Mouse (Mus musculus) midbrain, embryonic 14.5 days (tissue): Measurements from ENCODE around the gene Rps25. TPM values are rescaled to one million over a fixed set of nuclear protein-coding genes. Genes with fewer than 3 reads are reported as not detected.
"Not testable (repeated sequence)": the region's sequence is repeated elsewhere in the genome, so short reads cannot be mapped to it uniquely, and the experiment has no call there.

ENCODE experiments used
- ATAC-seq: fragments of 200-750 bp; cut with Nextera tagmentation; 2 replicates; pipeline ENCODE4 v1.8.0; 2017; ENCODE audit warnings: moderate number of reproducible peaks, moderate library complexity; ENCODE audit not compliant: low FRiP score, low TSS enrichment
- DNase-seq: peaks from one replicate; pipeline ENCODE4 v3.0.0-alpha.2; 2015
- H3K27ac ChIP-seq: fragments of 300-500 bp; sonication (generic); replicated peaks from 2 replicates; pipeline ENCODE4 v1.5.1; 2014; ENCODE audit warnings: mild to moderate bottlenecking, low read depth, low read length, moderate library complexity
- H3K27me3 ChIP-seq: fragments of 300-500 bp; sonication (generic); 2 replicates; pipeline ENCODE4 v1.6.1; 2014; ENCODE audit warnings: low read length, control low read depth, mixed read lengths; ENCODE audit not compliant: control insufficient read depth, insufficient read depth
- H3K36me3 ChIP-seq: fragments of 300-500 bp; sonication (generic); 2 replicates; pipeline ENCODE4 v1.6.1; 2014; ENCODE audit warnings: low read length, control low read depth; ENCODE audit not compliant: control insufficient read depth, insufficient read depth
- H3K4me1 ChIP-seq: fragments of 300-500 bp; sonication (generic); 2 replicates; pipeline ENCODE4 v1.6.1; 2014; ENCODE audit warnings: mild to moderate bottlenecking, antibody characterized with exemption, low read length, control low read depth; ENCODE audit not compliant: control insufficient read depth, insufficient read depth
- H3K4me2 ChIP-seq: fragments of 300-500 bp; sonication (generic); 2 replicates; pipeline ENCODE4 v1.6.1; 2014; ENCODE audit warnings: mild to moderate bottlenecking, low read length, moderate library complexity
- H3K4me3 ChIP-seq: fragments of 300-500 bp; sonication (generic); replicated peaks from 2 replicates; pipeline ENCODE4 v1.5.1; 2014; ENCODE audit warnings: low read depth, low read length
- H3K9ac ChIP-seq: fragments of 300-500 bp; sonication (generic); replicated peaks from 2 replicates; pipeline ENCODE4 v1.6.1; 2014; ENCODE audit warnings: mild to moderate bottlenecking, low read length, moderate library complexity
- H3K9me3 ChIP-seq: fragments of 300-500 bp; sonication (generic); 2 replicates; pipeline ENCODE4 v1.6.1; 2016; ENCODE audit warnings: low read length, control low read depth, mixed read lengths; ENCODE audit not compliant: control insufficient read depth
- WGBS: fragments of 180-500 bp; shearing (Covaris S2); extraction: QIAGEN DNeasy Blood & Tissue Kit; methylation state at CpG from one replicate; pipeline ENCODE4 v1.1.7; 2014; 5-methylcytosine and 5-hydroxymethylcytosine counted together
- polyA plus RNA-seq: library from polyadenylated mRNA; unstranded; fragments of >200 nt; fragmentation: Nextera tagmentation; extraction: Ambion mirVana; gene quantifications from 2 replicates; pipeline ENCODE4 v1.2.1, GENCODE M21; 2014

Rps25 gene
- polyA plus RNA-seq, 1 experiment from 2014 or later: 1,282 TPM

GRCm38 (mm10) chr9:44398087-44398486, 8.9 kb upstream of the Rps25 start:
- ATAC-seq (no peak), DNase-seq (peak; percentile 45)
- Histone ChIP-seq H3K9me3 (no peaks in the 10 kb centered on the region), H3K27ac (peak overlapping the region; percentile 89; the same call in 1 of the 2 replicates), H3K36me3 (peaks cover 43% of the 10 kb centered on the region), H3K4me1 (peaks cover 14% of the 10 kb centered on the region), H3K4me3 (peak overlapping the region; percentile 71), H3K9ac (peak overlapping the region; percentile 76; the same call in 1 of the 2 replicates), H3K4me2 (peak overlapping the region; percentile 96), H3K27me3 (no peaks in the 10 kb centered on the region)
- WGBS: 14% methylated on average over 4 of the region's 4 CpGs

GRCm38 (mm10) chr9:44398551-44398950, 8.4 kb upstream of the Rps25 start:
- no peak for ATAC-seq
- Histone ChIP-seq H3K9me3 (no peaks in the 10 kb centered on the region), H3K4me2 (peak overlapping the region; percentile 96), H3K27me3 (no peaks in the 10 kb centered on the region), H3K9ac (no peak overlapping the region; the same call in 1 of the 2 replicates), H3K4me1 (peaks cover 14% of the 10 kb centered on the region), H3K4me3 (peak overlapping the region; percentile 2; the same call in 1 of the 2 replicates), H3K27ac (no peak overlapping the region), H3K36me3 (peaks cover 48% of the 10 kb centered on the region)
- WGBS: 84% methylated on average over 9 of the region's 9 CpGs
- DNase-seq: no peak

GRCm38 (mm10) chr9:44399114-44399794, 7.7 kb upstream of the Rps25 start:
- ATAC-seq (no peak), DNase-seq (no peak)
- peaks cover 14% of the 10 kb centered on the region for H3K4me1 ChIP-seq
- H3K27me3 ChIP-seq: no peaks in the 10 kb centered on the region
- H3K4me2 ChIP-seq: no peak overlapping the region
- H3K4me3 ChIP-seq: no peak overlapping the region
- H3K9me3 ChIP-seq: no peaks in the 10 kb centered on the region
- H3K36me3 ChIP-seq: peaks cover 55% of the 10 kb centered on the region
- H3K27ac ChIP-seq: no peak overlapping the region
- WGBS: 86% methylated on average over 13 of the region's 13 CpGs
- H3K9ac ChIP-seq: no peak overlapping the region

- DNase-seq: no peak
- Histone ChIP-seq H3K36me3 (peaks cover 60% of the 10 kb centered on the region), H3K4me3 (no peak overlapping the region), H3K27ac (no peak overlapping the region), H3K27me3 (no peaks in the 10 kb centered on the region), H3K4me1 (peaks cover 14% of the 10 kb centered on the region), H3K4me2 (no peak overlapping the region), H3K9me3 (no peaks in the 10 kb centered on the region), H3K9ac (no peak overlapping the region)
- ATAC-seq: no peak
- 92% methylated on average over 6 of the region's 6 CpGs for WGBS
Measured at GRCm38 (mm10) chr9:44399795-44400114, 7.2 kb upstream of the Rps25 start.

GRCm38 (mm10) chr9:44401081-44401480, 5.9 kb upstream of the Rps25 start:
- no peaks in the 10 kb centered on the region for H3K27me3 ChIP-seq
- 94% methylated on average over 4 of the region's 4 CpGs for WGBS
- H3K9ac ChIP-seq: no peak overlapping the region
- no peak overlapping the region for H3K4me2 ChIP-seq
- no peaks in the 10 kb centered on the region for H3K9me3 ChIP-seq
- H3K4me1 ChIP-seq: peaks cover 21% of the 10 kb centered on the region
- H3K36me3 ChIP-seq: peaks cover 67% of the 10 kb centered on the region
- ATAC-seq (no peak), DNase-seq (no peak)
- H3K27ac ChIP-seq: no peak overlapping the region
- H3K4me3 ChIP-seq: no peak overlapping the region

- no peak for DNase-seq
- peaks cover 66% of the 10 kb centered on the region for H3K36me3 ChIP-seq
- H3K4me3 ChIP-seq: no peak overlapping the region
- 92% methylated on average over 3 of the region's 3 CpGs for WGBS
- H3K9me3 ChIP-seq: no peaks in the 10 kb centered on the region
- H3K27ac ChIP-seq: no peak overlapping the region
- peaks cover 18% of the 10 kb centered on the region for H3K4me1 ChIP-seq
- no peak overlapping the region for H3K4me2 ChIP-seq
- ATAC-seq: no peak
- H3K9ac ChIP-seq: no peak overlapping the region
- H3K27me3 ChIP-seq: no peaks in the 10 kb centered on the region
Measured at GRCm38 (mm10) chr9:44405011-44405410, 1.9 kb upstream of the Rps25 start.

GRCm38 (mm10) chr9:44407752-44408097, 786 bp downstream of the Rps25 start:
- peak overlapping the region; percentile 96 for H3K27ac ChIP-seq
- ATAC-seq: no peak

GRCm38 (mm10) chr9:44408693-44409092, 1.8 kb downstream of the Rps25 start:
- H3K9me3 ChIP-seq, ATAC-seq, DNase-seq, H3K9ac ChIP-seq, H3K27me3 ChIP-seq, H3K27ac ChIP-seq: not testable (repeated sequence)
- Histone ChIP-seq H3K36me3 (peaks cover 66% of the 10 kb centered on the region), H3K4me3 (peak overlapping the region; percentile 78), H3K4me2 (peak overlapping the region; percentile 75), H3K4me1 (peaks cover 18% of the 10 kb centered on the region)
- WGBS: 76% methylated on average over 9 of the region's 9 CpGs

More at GRCm38 (mm10) chr9:44407752-44408097, 786 bp downstream of the Rps25 start:
- Histone ChIP-seq H3K9me3 (no peaks in the 10 kb centered on the region), H3K27me3 (no peaks in the 10 kb centered on the region), H3K4me2 (peak overlapping the region; percentile 75), H3K36me3 (peaks cover 66% of the 10 kb centered on the region), H3K4me1 (peaks cover 18% of the 10 kb centered on the region), H3K4me3 (peak overlapping the region; percentile 78), H3K9ac (peak overlapping the region; percentile 76)
- WGBS: under 1% methylated on average over 24 of the region's 24 CpGs
- no peak for DNase-seq

GRCm38 (mm10) chr9:44410647-44411336, 3.9 kb downstream of the Rps25 start:
- Histone ChIP-seq H3K4me1 (peaks cover 14% of the 10 kb centered on the region), H3K9ac (no peak overlapping the region), H3K9me3 (no peaks in the 10 kb centered on the region), H3K4me2 (no peak overlapping the region), H3K27me3 (no peaks in the 10 kb centered on the region), H3K36me3 (peaks cover 63% of the 10 kb centered on the region), H3K27ac (no peak overlapping the region), H3K4me3 (no peak overlapping the region)
- no peak for DNase-seq
- no peak for ATAC-seq
- WGBS: 87% methylated on average over 2 of the region's 2 CpGs
